Mouse (Mus musculus): ENCODE measurements at regions not wholly inside any gene's neighbourhood (a gene's known extent, or its start where the extent isn't known, plus 50 kb on each side); places are given as distances from the start of the nearest gene placed in this dataset.

DNA sequence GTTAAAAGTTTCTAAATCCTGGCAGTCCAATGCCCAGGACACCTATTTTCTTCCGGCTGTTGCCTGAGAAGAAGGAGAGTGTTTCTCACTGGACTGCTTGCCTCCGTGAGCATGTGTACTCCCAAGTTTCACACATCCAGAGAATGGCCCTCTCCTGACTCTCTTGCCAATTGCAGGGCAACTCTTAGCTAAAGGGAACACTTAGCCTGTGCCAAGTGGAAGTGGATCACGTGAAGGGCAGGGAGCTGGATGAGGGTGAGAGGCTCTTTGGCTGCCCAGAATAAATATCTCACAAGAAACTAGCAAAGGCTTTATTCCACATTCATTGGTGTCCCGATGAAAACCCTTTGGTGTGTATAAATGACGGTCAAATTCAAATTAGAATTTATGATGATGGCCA is 164.1 kb downstream of the Mid1ip1 start:
- TF ChIP-seq CTCF (conservative IDR thresholded peaks at IDR 0.05; ENCODE audit: insufficient read depth, insufficient read length, low read depth, low read length) (no peak), POLR2A (IDR thresholded peaks at IDR 0.05; ENCODE audit: low read depth, low read length) (no peak)
